Mouse (Mus musculus) megakaryocyte, embryonic 14.5 days (primary cell): ENCODE data around the gene Gm11939.

Source experiments
- FLI1 ChIP-seq: IDR thresholded peaks from 2 replicates; pipeline ENCODE4 v1.6.1; 2012; ENCODE audit warnings: low read length, inconsistent platforms, mixed read lengths
- GATA1 ChIP-seq: IDR thresholded peaks from 3 replicates; pipeline ENCODE4 v1.6.1; 2012; ENCODE audit warnings: mixed read lengths, low read length, inconsistent platforms, borderline replicate concordance

DNA sequence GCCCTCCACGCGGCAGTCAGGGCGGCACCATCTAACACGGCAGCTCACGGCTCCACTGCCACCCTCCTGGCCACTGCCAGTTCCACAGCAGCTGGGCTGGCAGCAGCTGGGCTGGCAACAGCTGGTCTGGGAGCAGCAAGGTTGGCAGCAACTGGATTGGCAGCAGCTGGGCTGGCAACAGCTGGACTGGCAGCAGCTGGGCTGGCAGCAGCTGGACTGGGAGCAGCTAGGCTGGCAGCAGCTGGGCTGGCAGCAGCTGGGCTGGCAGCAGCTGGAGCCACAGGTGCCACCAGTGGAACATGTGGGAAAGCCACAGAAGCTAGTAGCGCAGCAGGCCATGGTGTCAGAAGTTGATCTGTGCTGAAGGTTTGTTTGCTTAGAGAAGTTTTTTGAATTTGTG, 31.7 kb upstream of the Gm11939 start, which contains the start of gene Krtap1-3:
- TF ChIP-seq GATA1 (no peak), FLI1 (no peak)
